Mouse (Mus musculus) brain, adult 10 weeks (tissue): Measurements from ENCODE around the gene Ttc17. TPM values are rescaled to one million over a fixed set of nuclear protein-coding genes. Genes with fewer than 3 reads are reported as not detected.

Source experiments
- polyA plus RNA-seq: library from polyadenylated mRNA; stranded (reverse); fragments of 350-450 nt; fragmentation: Illumina TruSeq; extraction: RNeasy Lipid Tissue Mini Kit (QIAGEN cat#74804); gene quantifications from one replicate; pipeline ENCODE4 v1.2.3, GENCODE M21; 2015; ENCODE audit warnings: low read depth, low replicate concordance

The Ttc17 gene
- polyA plus RNA-seq, result 25.8 TPM

DNA sequence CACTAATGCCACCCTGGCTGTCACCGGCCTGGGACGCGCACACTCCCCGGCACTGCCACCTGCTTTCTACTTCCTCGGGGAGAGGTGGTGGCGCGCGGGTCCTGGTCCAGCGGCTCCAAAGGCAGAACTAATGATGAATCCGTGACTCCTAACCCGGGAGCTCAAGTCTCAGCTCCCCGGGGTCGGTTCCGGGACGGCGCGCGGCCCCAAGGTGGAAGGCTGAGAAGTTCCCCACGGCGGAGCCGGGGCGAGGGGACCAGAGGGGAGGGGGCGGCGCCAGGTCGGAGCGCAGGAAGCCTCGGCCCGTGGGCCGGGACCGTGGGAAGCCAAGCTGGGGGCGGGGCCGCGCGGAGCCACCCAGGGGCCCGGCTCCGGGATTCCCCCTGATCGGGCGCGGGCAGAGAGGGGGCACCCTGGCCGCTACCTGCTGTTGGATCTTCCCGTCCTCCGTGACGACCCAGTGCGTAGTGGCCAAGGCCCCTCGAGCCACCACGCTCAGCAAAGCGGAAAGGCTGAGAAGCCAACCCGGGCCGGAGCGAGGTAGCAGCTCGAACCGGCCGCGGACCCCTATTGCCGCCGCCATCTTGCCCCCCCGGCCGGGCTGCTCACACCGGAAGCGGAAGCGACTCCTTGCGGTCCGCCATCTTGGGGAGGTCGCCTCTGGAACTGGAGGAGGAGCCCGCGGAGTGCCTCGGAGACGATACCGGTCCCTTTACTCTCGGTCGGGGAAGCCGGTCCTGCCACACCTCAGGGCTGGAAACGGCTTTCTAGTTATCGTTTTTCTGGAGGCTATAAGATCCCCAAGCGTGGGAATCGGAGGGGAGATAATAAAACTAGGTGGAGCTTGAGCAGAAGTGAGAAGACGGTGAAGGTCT is at the start of gene Ttc17:
Ttc17 (minus strand) TSS at position 607 of the 875 bp plus-strand sequence.

Other genes starting within 250 kb of the Ttc17 start
- 125 TPM for gene Hsd17b12, start 248.7 kb downstream of the Ttc17 start, polyA plus RNA-seq
- gene Api5, start 31.4 kb upstream of the Ttc17 start, polyA plus RNA-seq, result 79.1 TPM